Mouse (Mus musculus) central nervous system, embryonic 11.5 days (tissue): ENCODE measurements around the gene Gm4307. TPM values are rescaled to one million over a fixed set of nuclear protein-coding genes. Genes with fewer than 3 reads are reported as not detected.

Experiments used
- polyA plus RNA-seq: library from polyadenylated mRNA; depleted of rRNA; stranded (reverse); fragments of >200 nt; gene quantifications from 2 replicates; pipeline ENCODE4 v1.2.3, GENCODE M21; 2012; rRNA removed

Gm4307 gene
- polyA plus RNA-seq, result not detected in 2 replicates

GRCm38 (mm10) chr10:100361038-100361437, at the start of gene Gm4307:
Gene Gm4307 (plus strand): TSS chr10:100361338.

GRCm38 (mm10) chr10:100335376-100335775, 25.8 kb upstream of the Gm4307 start, which contains the start of gene Gm4301:
Gene Gm4301 (plus strand): TSS chr10:100335676.

GRCm38 (mm10) chr10:100340536-100340935, 20.6 kb upstream of the Gm4307 start, which contains the start of gene Gm4302:
Gene Gm4302 (plus strand): TSS chr10:100340836.

DNA sequence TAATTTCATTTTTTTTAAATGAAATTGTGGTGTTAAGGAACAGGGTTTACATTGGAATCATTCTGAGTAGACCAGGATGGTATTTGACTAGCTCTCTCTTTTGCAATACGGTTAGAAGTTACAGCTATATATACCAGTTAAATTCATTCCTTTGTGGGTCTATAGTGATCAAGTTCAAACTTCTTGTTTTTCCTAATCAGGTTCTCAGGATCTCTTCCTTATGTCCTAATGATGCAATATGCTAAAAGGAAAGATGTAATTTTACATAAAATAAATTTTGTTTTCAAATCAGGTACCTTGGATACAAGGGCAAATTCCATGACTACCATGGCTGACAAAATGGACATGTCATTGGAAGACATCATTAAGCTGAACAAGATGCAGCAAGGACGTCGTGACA, 15.5 kb upstream of the Gm4307 start, which contains the start of gene Gm4303:
Gene Gm4303, plus strand, starts transcription at position 301 of the 400 bp plus-strand sequence.

DNA sequence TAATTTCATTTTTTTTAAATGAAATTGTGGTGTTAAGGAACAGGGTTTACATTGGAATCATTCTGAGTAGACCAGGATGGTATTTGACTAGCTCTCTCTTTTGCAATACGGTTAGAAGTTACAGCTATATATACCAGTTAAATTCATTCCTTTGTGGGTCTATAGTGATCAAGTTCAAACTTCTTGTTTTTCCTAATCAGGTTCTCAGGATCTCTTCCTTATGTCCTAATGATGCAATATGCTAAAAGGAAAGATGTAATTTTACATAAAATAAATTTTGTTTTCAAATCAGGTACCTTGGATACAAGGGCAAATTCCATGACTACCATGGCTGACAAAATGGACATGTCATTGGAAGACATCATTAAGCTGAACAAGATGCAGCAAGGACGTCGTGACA, 10.3 kb upstream of the Gm4307 start, which contains the start of gene Gm4305:
Gene Gm4305, plus strand, starts transcription at position 301 of the 400 bp plus-strand sequence.

GRCm38 (mm10) chr10:100382460-100382859, 21.3 kb downstream of the Gm4307 start, which contains the start of gene Gm4312:
Gene Gm4312 (minus strand): TSS chr10:100382560.

Other genes with a start within 250 kb of the Gm4307 start
- gene Gm4301, start 25.7 kb upstream of the Gm4307 start, polyA plus RNA-seq, result not detected in 2 replicates
- gene Gm4302, start 20.5 kb upstream of the Gm4307 start, polyA plus RNA-seq, result not detected in 2 replicates
- gene Gm4303, start 15.4 kb upstream of the Gm4307 start, polyA plus RNA-seq, result not detected in 2 replicates
- gene Gm4305, start 10.2 kb upstream of the Gm4307 start, polyA plus RNA-seq, result not detected in 2 replicates
- not detected in 2 replicates for gene Gm4312, start 21.2 kb downstream of the Gm4307 start, polyA plus RNA-seq
- 9.5 and 16.4 TPM in 2 replicates for gene Tmtc3, start 126.0 kb downstream of the Gm4307 start, polyA plus RNA-seq
- gene Cep290, start 126.2 kb downstream of the Gm4307 start, polyA plus RNA-seq, result 7.7 and 11.5 TPM in 2 replicates
- 18.0 and 28.9 TPM in 2 replicates for gene 4930430F08Rik, start 229.1 kb downstream of the Gm4307 start, polyA plus RNA-seq
- gene 1700017N19Rik, start 229.1 kb downstream of the Gm4307 start, polyA plus RNA-seq, result not detected in 2 replicates